Mouse (Mus musculus) limb, embryonic 13.5 days (tissue): ENCODE results near the gene Lao1. TPM values are rescaled to one million over a fixed set of nuclear protein-coding genes. Genes with fewer than 3 reads are reported as not detected.

Source experiments
- ATAC-seq: fragments of 200-750 bp; cut with Nextera tagmentation; 2 replicates; pipeline ENCODE4 v1.8.0; 2017; ENCODE audit warnings: low read depth, moderate number of reproducible peaks, moderate TSS enrichment; ENCODE audit not compliant: low FRiP score
- H3K27ac ChIP-seq: fragments of 300-500 bp; sonication (generic); 2 replicates; pipeline ENCODE4 v1.5.1; 2015; ENCODE audit warnings: inconsistent platforms, mild to moderate bottlenecking, moderate library complexity
- H3K27me3 ChIP-seq: fragments of 300-500 bp; sonication (generic); 2 replicates; pipeline ENCODE4 v1.6.1; 2015; ENCODE audit warnings: mild to moderate bottlenecking, inconsistent platforms
- H3K36me3 ChIP-seq: fragments of 300-500 bp; sonication (generic); 2 replicates; pipeline ENCODE4 v1.6.1; 2015; ENCODE audit warnings: inconsistent platforms, mild to moderate bottlenecking, moderate library complexity
- H3K4me1 ChIP-seq: fragments of 300-500 bp; sonication (generic); 2 replicates; pipeline ENCODE4 v1.6.1; 2015; ENCODE audit warnings: inconsistent platforms
- H3K4me2 ChIP-seq: fragments of 300-500 bp; sonication (generic); replicated peaks from 2 replicates; pipeline ENCODE4 v1.6.1; 2015; ENCODE audit warnings: inconsistent platforms, mild to moderate bottlenecking, moderate library complexity
- H3K4me3 ChIP-seq: fragments of 300-500 bp; sonication (generic); 2 replicates; pipeline ENCODE4 v1.5.1; 2015; ENCODE audit warnings: moderate library complexity, mild to moderate bottlenecking, inconsistent platforms
- H3K9ac ChIP-seq: fragments of 300-500 bp; sonication (generic); 2 replicates; pipeline ENCODE4 v1.6.1; 2015; ENCODE audit warnings: mild to moderate bottlenecking, inconsistent platforms
- H3K9me3 ChIP-seq: fragments of 300-500 bp; sonication (generic); 2 replicates; pipeline ENCODE4 v1.6.1; 2016; ENCODE audit warnings: inconsistent platforms
- WGBS: fragments of 180-500 bp; shearing (Covaris S2); methylation state at CpG from one replicate; pipeline ENCODE4 v1.1.7; 2015; 5-methylcytosine and 5-hydroxymethylcytosine counted together
- polyA plus RNA-seq: library from polyadenylated mRNA; unstranded; fragments of >200 nt; fragmentation: Nextera tagmentation; extraction: Ambion mirVana; gene quantifications from 2 replicates; pipeline ENCODE4 v1.2.1, GENCODE M21; 2015

Gene Lao1
- polyA plus RNA-seq, 1 experiment from 2014 or later, result not detected

- Histone ChIP-seq H3K36me3 (no peaks in the 10 kb centered on the region), H3K9ac (no peak overlapping the region), H3K9me3 (no peaks in the 10 kb centered on the region), H3K27me3 (no peaks in the 10 kb centered on the region), H3K4me1 (peaks cover 24% of the 10 kb centered on the region), H3K4me3 (no peak overlapping the region), H3K4me2 (no peak overlapping the region), H3K27ac (no peak overlapping the region)
- no peak for ATAC-seq
- 90% methylated on average over 5 of the region's 5 CpGs for WGBS
Observed at GRCm38 (mm10) chr4:119017078-119017477, 55.7 kb downstream of the Lao1 start.

Other genes starting within 250 kb of the Lao1 start
- not detected in 2 replicates for gene Olfr1340, start 241.4 kb upstream of the Lao1 start, polyA plus RNA-seq
- gene Olfr1339, start 229.4 kb upstream of the Lao1 start, polyA plus RNA-seq, result not detected in 2 replicates
- gene Olfr1338, start 202.8 kb upstream of the Lao1 start, polyA plus RNA-seq, result not detected in 2 replicates
- not detected in 2 replicates for gene Olfr1337, start 179.0 kb upstream of the Lao1 start, polyA plus RNA-seq
- gene Olfr1335, start 151.6 kb upstream of the Lao1 start, polyA plus RNA-seq, result not detected in 2 replicates
- gene Olfr1333, start 125.3 kb upstream of the Lao1 start, polyA plus RNA-seq, result not detected in 2 replicates
- not detected in 2 replicates for gene Olfr1331, start 96.9 kb upstream of the Lao1 start, polyA plus RNA-seq
- gene Olfr1330, start 73.0 kb upstream of the Lao1 start, polyA plus RNA-seq, result not detected in 2 replicates
- gene Olfr1329, start 44.1 kb upstream of the Lao1 start, polyA plus RNA-seq, result not detected in 2 replicates
- gene Olfr1328, start 23.0 kb upstream of the Lao1 start, polyA plus RNA-seq, result not detected in 2 replicates
- gene Slc2a1, start 147.1 kb downstream of the Lao1 start, polyA plus RNA-seq, result 101 and 112 TPM in 2 replicates
- gene Zfp691, start 212.6 kb downstream of the Lao1 start, polyA plus RNA-seq, result 8.6 and 9.5 TPM in 2 replicates
- 1.5 and 3.6 TPM in 2 replicates for gene Ermap, start 228.4 kb downstream of the Lao1 start, polyA plus RNA-seq
- 223 and 237 TPM in 2 replicates for gene Svbp, start 233.7 kb downstream of the Lao1 start, polyA plus RNA-seq